Mouse (Mus musculus) kidney, adult 2 months (tissue): ENCODE data around the gene Madcam1.

Source experiments
- CTCF ChIP-seq: fragments of 200-500 bp; conservative IDR thresholded peaks from 2 replicates; pipeline ENCODE4 v1.5.1; 2011; ENCODE audit warnings: low read depth, mild to moderate bottlenecking, control low read depth, low read length, moderate library complexity, mixed read lengths; ENCODE audit not compliant: insufficient read depth, insufficient read length
- POLR2A ChIP-seq: fragments of 200-500 bp; IDR thresholded peaks from one replicate; pipeline ENCODE4 v1.6.1; 2011; ENCODE audit warnings: low read depth, low read length, control low read depth

GRCm38 (mm10) chr10:79668076-79668475 is 3.7 kb downstream of the Madcam1 start:
- TF ChIP-seq CTCF, result no peak
- TF ChIP-seq POLR2A, result no peak
